Mouse (Mus musculus) kidney, adult 2 months (tissue): ENCODE results near the gene Shank2.

Experiments
- CTCF ChIP-seq: fragments of 200-500 bp; conservative IDR thresholded peaks from 2 replicates; pipeline ENCODE4 v1.5.1; 2011; ENCODE audit warnings: low read depth, mild to moderate bottlenecking, control low read depth, low read length, moderate library complexity, mixed read lengths; ENCODE audit not compliant: insufficient read depth, insufficient read length
- POLR2A ChIP-seq: fragments of 200-500 bp; IDR thresholded peaks from one replicate; pipeline ENCODE4 v1.6.1; 2011; ENCODE audit warnings: low read depth, low read length, control low read depth

DNA sequence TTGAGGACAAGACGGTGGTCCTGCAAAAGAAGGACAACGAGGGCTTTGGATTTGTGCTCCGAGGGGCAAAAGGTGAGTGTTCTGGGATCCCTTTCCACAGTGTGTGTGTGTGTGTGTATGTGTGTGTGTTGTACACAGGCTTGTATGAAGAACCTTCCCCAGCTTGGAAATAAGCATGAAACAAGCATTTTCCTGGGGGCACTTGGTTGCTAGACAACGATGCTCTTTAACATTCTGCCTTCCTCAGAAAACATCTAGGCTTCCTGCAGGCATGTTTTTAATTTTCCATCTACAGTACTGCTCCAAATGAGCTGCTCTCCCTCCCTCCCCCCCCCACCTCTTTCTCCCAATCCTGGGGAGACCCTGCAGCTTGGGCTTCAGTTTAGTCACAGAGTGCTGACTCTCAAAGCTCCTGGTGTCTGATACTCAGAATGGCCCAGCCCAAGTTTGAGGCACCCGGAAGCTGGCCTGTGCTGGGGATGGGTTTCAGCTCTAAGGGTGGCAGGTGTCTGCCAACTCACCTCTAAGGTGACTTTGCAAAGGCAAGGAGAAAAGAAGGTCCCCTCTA lies 283.4 kb downstream of the Shank2 start:
- no peak for TF ChIP-seq CTCF
- TF ChIP-seq POLR2A: no peak
